ENCODE assay signal across 8 mouse cellular contexts in genomic region chr4:152272449-152273049, GRCm38 (mm10). TPM values are rescaled to one million over a fixed set of nuclear protein-coding genes. Genes with fewer than 3 reads are reported as not detected.
DNase-seq lines count a peak whose midpoint lies in the region; ATAC-seq lines count a peak whose summit lies in the region.

No protein-coding gene starts in this region.

- peak overlapping the region; percentile 85; the same call in 1 of the 2 replicates for H3K27ac ChIP-seq in kidney, embryonic 14.5 days (ENCODE audit: low read depth, low read length)

- ATAC-seq in kidney, embryonic 14.5 days (ENCODE audit: low FRiP score, low TSS enrichment) = peak; percentile 30; the same call in 1 of the 2 replicates
- no peak for ATAC-seq in CD4-positive, CD25-positive, alpha-beta regulatory T cell, adult 4 months

- DNase-seq in adrenal gland, adult (ENCODE audit: inconsistent age in 2 of 2, low spot score in 1 of 2) = peak; percentile 29 to 78
- no peak for DNase-seq in adrenal gland, postnatal 4 days (ENCODE audit: low spot score in 2 of 2)
- peak; percentile 35 to 39 for DNase-seq in adrenal gland, postnatal 36 days
- peak; percentile 90 to 92 for DNase-seq in heart, adult 9 months (ENCODE audit: low spot score in 2 of 2)
- DNase-seq in lung, postnatal 4 days = peak; percentile 68 to 85
- no peak for DNase-seq in thymus, postnatal 0 days (ENCODE audit: low spot score)

- no peak overlapping the region for H3K4me3 ChIP-seq in kidney, embryonic 14.5 days (ENCODE audit: low read length)

- WGBS in kidney, embryonic 14.5 days = 25% methylated on average over 9 of the region's 9 CpGs

- no peak overlapping the region for H3K4me2 ChIP-seq in kidney, embryonic 14.5 days (replicated peaks; ENCODE audit: low read depth, low read length)

- H3K36me3 ChIP-seq in kidney, embryonic 14.5 days (ENCODE audit: control insufficient read depth, insufficient read depth, low read length) = no peaks in the 10 kb centered on the region

- peaks cover 12% of the 10 kb centered on the region; the same call in 1 of the 2 replicates for H3K4me1 ChIP-seq in kidney, embryonic 14.5 days (ENCODE audit: control insufficient read depth, insufficient read depth, low read length)

- no peaks in the 10 kb centered on the region for H3K9me3 ChIP-seq in kidney, embryonic 14.5 days (ENCODE audit: control insufficient read depth, low read length)

- H3K27me3 ChIP-seq in kidney, embryonic 14.5 days (ENCODE audit: control insufficient read depth, insufficient read depth, low read length) = no peaks in the 10 kb centered on the region

- no peak overlapping the region for H3K9ac ChIP-seq in kidney, embryonic 14.5 days (ENCODE audit: low read depth, low read length)

RNA-seq across cellular contexts. Expression of gene Gpr153, which starts 1.5 kb away (rescaled TPM):
- total RNA-seq in adrenal gland, postnatal 4 days (2021) = 10 to 100 TPM; 13.9 to 15.5 TPM
- 1 to 10 TPM; 4.7 to 7.2 TPM for total RNA-seq in adrenal gland, postnatal 36 days (2021)
- polyA plus RNA-seq in kidney, embryonic 14.5 days (2014; fragmentation: Nextera tagmentation; extraction: Ambion mirVana) = 7.5 and 9.1 TPM in 2 replicates
- under 1 TPM in 1 of 2 experiments, not detected in 1; 0.13 TPM for polyA plus RNA-seq in CD4-positive, CD25-positive, alpha-beta regulatory T cell, adult 4 months (2017; shearing (Covaris generic))
- polyA plus RNA-seq in thymus, postnatal 0 days (2015; fragmentation: Nextera tagmentation; extraction: Ambion mirVana) = 1.2 and 1.4 TPM in 2 replicates

RNA-seq across cellular contexts. Expression of gene Hes3, which starts 18.9 kb away (rescaled TPM):
- not detected for total RNA-seq in adrenal gland, postnatal 4 days (2021)
- total RNA-seq in adrenal gland, postnatal 36 days (2021) = not detected
- polyA plus RNA-seq in kidney, embryonic 14.5 days (2014; fragmentation: Nextera tagmentation; extraction: Ambion mirVana) = not detected in 2 replicates
- polyA plus RNA-seq in CD4-positive, CD25-positive, alpha-beta regulatory T cell, adult 4 months (2017; shearing (Covaris generic)) = not detected
- polyA plus RNA-seq in thymus, postnatal 0 days (2015; fragmentation: Nextera tagmentation; extraction: Ambion mirVana) = 0.07 TPM in 1 of 2 replicates, not detected in the other

RNA-seq across cellular contexts. Expression of gene Icmt, which starts 24.5 kb away (rescaled TPM):
- 10 to 100 TPM; 35.4 to 35.5 TPM for total RNA-seq in adrenal gland, postnatal 4 days (2021)
- 10 to 100 TPM; 49.0 to 50.2 TPM for total RNA-seq in adrenal gland, postnatal 36 days (2021)
- 14.7 and 28.1 TPM in 2 replicates for polyA plus RNA-seq in kidney, embryonic 14.5 days (2014; fragmentation: Nextera tagmentation; extraction: Ambion mirVana)
- polyA plus RNA-seq in CD4-positive, CD25-positive, alpha-beta regulatory T cell, adult 4 months (2017; shearing (Covaris generic)) = 1 to 10 TPM; 3.9 to 8.2 TPM
- 19.2 and 19.7 TPM in 2 replicates for polyA plus RNA-seq in thymus, postnatal 0 days (2015; fragmentation: Nextera tagmentation; extraction: Ambion mirVana)

RNA-seq across cellular contexts. Expression of gene Rnf207, which starts 46.2 kb away (rescaled TPM):
- total RNA-seq in adrenal gland, postnatal 4 days (2021) = 1 to 10 TPM; 1.2 to 1.3 TPM
- under 1 TPM; 0.46 to 0.96 TPM for total RNA-seq in adrenal gland, postnatal 36 days (2021)
- polyA plus RNA-seq in kidney, embryonic 14.5 days (2014; fragmentation: Nextera tagmentation; extraction: Ambion mirVana) = 1.1 TPM in 2 replicates
- polyA plus RNA-seq in CD4-positive, CD25-positive, alpha-beta regulatory T cell, adult 4 months (2017; shearing (Covaris generic)) = not detected
- polyA plus RNA-seq in thymus, postnatal 0 days (2015; fragmentation: Nextera tagmentation; extraction: Ambion mirVana) = 0.09 TPM in 1 of 2 replicates, not detected in the other

RNA-seq across cellular contexts. Expression of gene Rpl22, which starts 53.0 kb away (rescaled TPM):
- total RNA-seq in adrenal gland, postnatal 4 days (2021) = 100 to 1,000 TPM; 608 to 640 TPM
- total RNA-seq in adrenal gland, postnatal 36 days (2021) = 100 to 1,000 TPM; 496 to 507 TPM
- 475 and 692 TPM in 2 replicates for polyA plus RNA-seq in kidney, embryonic 14.5 days (2014; fragmentation: Nextera tagmentation; extraction: Ambion mirVana)
- 1,000 to 10,000 TPM in 1 of 2 experiments, 100 to 1,000 TPM in 1; 772 to 1,018 TPM for polyA plus RNA-seq in CD4-positive, CD25-positive, alpha-beta regulatory T cell, adult 4 months (2017; shearing (Covaris generic))
- polyA plus RNA-seq in thymus, postnatal 0 days (2015; fragmentation: Nextera tagmentation; extraction: Ambion mirVana) = 557 and 592 TPM in 2 replicates

Comparison
In these comparisons a context has a peak if more than half of its experiments do, and no peak if none do; other contexts are left out.
1. DNase-seq: peak in adrenal gland, adult (2 of 2), adrenal gland, postnatal 36 days (2 of 2), heart, adult 9 months (2 of 2) and lung, postnatal 4 days (2 of 2); none in adrenal gland, postnatal 4 days (0 of 2) and thymus, postnatal 0 days (single experiment).